Mouse (Mus musculus) heart, embryonic 15.5 days (tissue): ENCODE data around the gene Uqcr11. TPM values are rescaled to one million over a fixed set of nuclear protein-coding genes. Genes with fewer than 3 reads are reported as not detected.

ENCODE experiments used
- microRNA-seq: library from miRNA; unstranded; fragments of <30 nt; microRNA quantifications from one replicate; pipeline ENCODE4, GENCODE M21; 2016
- polyA plus RNA-seq: library from polyadenylated mRNA; unstranded; fragments of >200 nt; fragmentation: Nextera tagmentation; extraction: Ambion mirVana; gene quantifications from 2 replicates; pipeline ENCODE4 v1.2.1, GENCODE M21; 2015

Gene Uqcr11
- polyA plus RNA-seq, 1 experiment from 2014 or later: 1,535 TPM

Small RNA genes lying within 50 kb of the gene (microRNA-seq; reads per million reads assigned to microRNA genes)
- gene Gm22721: not detected

Other genes with a start within 250 kb of the Uqcr11 start
- 86.7 and 90.2 TPM in 2 replicates for gene Cirbp, start 240.8 kb downstream of the Uqcr11 start, polyA plus RNA-seq
- 7.7 and 9.1 TPM in 2 replicates for gene 1600002K03Rik, start 233.9 kb downstream of the Uqcr11 start, polyA plus RNA-seq
- gene Efna2, start 227.3 kb downstream of the Uqcr11 start, polyA plus RNA-seq: 8.6 and 9.7 TPM in 2 replicates
- 32.7 and 40.5 TPM in 2 replicates for gene Mum1, start 180.4 kb downstream of the Uqcr11 start, polyA plus RNA-seq
- 553 and 586 TPM in 2 replicates for gene Ndufs7, start 157.7 kb downstream of the Uqcr11 start, polyA plus RNA-seq
- 47.7 and 52.9 TPM in 2 replicates for gene Gamt, start 145.8 kb downstream of the Uqcr11 start, polyA plus RNA-seq
- 31.5 and 40.0 TPM in 2 replicates for gene Dazap1, start 145.3 kb downstream of the Uqcr11 start, polyA plus RNA-seq
- 525 and 544 TPM in 2 replicates for gene Rps15, start 114.4 kb downstream of the Uqcr11 start, polyA plus RNA-seq
- gene Apc2, start 110.9 kb downstream of the Uqcr11 start, polyA plus RNA-seq: 0.96 and 2.1 TPM in 2 replicates
- 32.4 and 36.8 TPM in 2 replicates for gene 2310011J03Rik, start 86.3 kb downstream of the Uqcr11 start, polyA plus RNA-seq
- gene Pcsk4, start 77.3 kb downstream of the Uqcr11 start, polyA plus RNA-seq: 1.3 and 1.5 TPM in 2 replicates
- gene Reep6, start 76.9 kb downstream of the Uqcr11 start, polyA plus RNA-seq: 1.6 and 3.4 TPM in 2 replicates
- gene Adamtsl5, start 58.4 kb downstream of the Uqcr11 start, polyA plus RNA-seq: 10.9 and 12.7 TPM in 2 replicates
- 0.06 and 0.09 TPM in 2 replicates for gene Plk5, start 50.4 kb downstream of the Uqcr11 start, polyA plus RNA-seq
- 4.8 and 5.2 TPM in 2 replicates for gene Mex3d, start 19.2 kb downstream of the Uqcr11 start, polyA plus RNA-seq
- 122 and 177 TPM in 2 replicates for gene Mbd3, start 7.3 kb downstream of the Uqcr11 start, polyA plus RNA-seq
- gene Tcf3, start 26.8 kb upstream of the Uqcr11 start, polyA plus RNA-seq: 41.3 and 67.2 TPM in 2 replicates
- gene Onecut3, start 88.0 kb upstream of the Uqcr11 start, polyA plus RNA-seq: not detected in 2 replicates
- 0.05 and 0.06 TPM in 2 replicates for gene Atp8b3, start 132.3 kb upstream of the Uqcr11 start, polyA plus RNA-seq
- gene Rexo1, start 154.7 kb upstream of the Uqcr11 start, polyA plus RNA-seq: 13.6 and 20.2 TPM in 2 replicates
- 4.7 and 6.4 TPM in 2 replicates for gene Klf16, start 170.5 kb upstream of the Uqcr11 start, polyA plus RNA-seq
- gene Abhd17a, start 183.5 kb upstream of the Uqcr11 start, polyA plus RNA-seq: 84.2 and 110 TPM in 2 replicates
- 55.9 and 71.6 TPM in 2 replicates for gene Scamp4, start 196.0 kb upstream of the Uqcr11 start, polyA plus RNA-seq
- gene Adat3, start 196.1 kb upstream of the Uqcr11 start, polyA plus RNA-seq: 3.0 and 3.9 TPM in 2 replicates
- gene Gm49322, start 199.2 kb upstream of the Uqcr11 start, polyA plus RNA-seq: 1.2 and 2.7 TPM in 2 replicates
- gene Csnk1g2, start 216.0 kb upstream of the Uqcr11 start, polyA plus RNA-seq: 78.2 and 112 TPM in 2 replicates